Mouse (Mus musculus): ENCODE measurements around the gene Pola2.
A peak's percentile ranks its signal among the peaks of the same experiment; 100 is the strongest.

GRCm38 (mm10) chr19:5923990-5924712, 39.9 kb downstream of the Pola2 start:
- TF ChIP-seq CTCF (IDR thresholded peaks at IDR 0.05), result peak; percentile 85
- TF ChIP-seq EP300 (IDR thresholded peaks at IDR 0.05), result peak; percentile 62

Data from lung, postnatal 0 days (tissue).